Mouse (Mus musculus) retina, adult 2 months (tissue): ENCODE data around the gene Rab22a.
"Not testable (repeated sequence)": the region's sequence is repeated elsewhere in the genome, so short reads cannot be mapped to it uniquely, and the experiment has no call there.

ENCODE experiments used
- DNase-seq: peaks from one replicate; pipeline ENCODE4 v3.0.0-alpha.2; 2012; ENCODE audit warnings: low read depth, low spot score

The Rab22a gene

GRCm38 (mm10) chr2:173666876-173667275 lies 7.3 kb downstream of the Rab22a start:
- no peak for DNase-seq

- no peak for DNase-seq
Observed at GRCm38 (mm10) chr2:173672328-173672896, 12.9 kb downstream of the Rab22a start.

- no peak for DNase-seq
Observed at GRCm38 (mm10) chr2:173673469-173673868, 13.9 kb downstream of the Rab22a start.

GRCm38 (mm10) chr2:173678593-173678992 lies 19.0 kb downstream of the Rab22a start:
- no peak for DNase-seq

- DNase-seq: no peak
Observed at GRCm38 (mm10) chr2:173679217-173679616, 19.7 kb downstream of the Rab22a start.

- DNase-seq: no peak
Observed at GRCm38 (mm10) chr2:173680153-173680552, 20.6 kb downstream of the Rab22a start.

- DNase-seq: no peak
Observed at GRCm38 (mm10) chr2:173682773-173683172, 23.2 kb downstream of the Rab22a start.

- DNase-seq: no peak
Observed at GRCm38 (mm10) chr2:173685781-173686361, 26.3 kb downstream of the Rab22a start.

GRCm38 (mm10) chr2:173687363-173687762 lies 27.8 kb downstream of the Rab22a start:
- no peak for DNase-seq

GRCm38 (mm10) chr2:173689835-173690234 lies 30.3 kb downstream of the Rab22a start:
- no peak for DNase-seq

- no peak for DNase-seq
Observed at GRCm38 (mm10) chr2:173691748-173692147, 32.2 kb downstream of the Rab22a start.

- no peak for DNase-seq
Observed at GRCm38 (mm10) chr2:173692693-173693092, 33.1 kb downstream of the Rab22a start.

- DNase-seq: no peak
Observed at GRCm38 (mm10) chr2:173698850-173699249, 39.3 kb downstream of the Rab22a start.

- DNase-seq: no peak
Observed at GRCm38 (mm10) chr2:173702096-173702866, 42.7 kb downstream of the Rab22a start.

- DNase-seq: no peak
Observed at GRCm38 (mm10) chr2:173702867-173703237, 43.3 kb downstream of the Rab22a start.

- no peak for DNase-seq
Observed at GRCm38 (mm10) chr2:173705827-173706551, 46.4 kb downstream of the Rab22a start.

- not testable (repeated sequence) for DNase-seq
Observed at GRCm38 (mm10) chr2:173707626-173708025, 48.1 kb downstream of the Rab22a start.

GRCm38 (mm10) chr2:173710193-173710592 lies 50.6 kb downstream of the Rab22a start:
- DNase-seq: no peak

GRCm38 (mm10) chr2:173712656-173713055 lies 53.1 kb downstream of the Rab22a start:
- DNase-seq: no peak

- no peak for DNase-seq
Observed at GRCm38 (mm10) chr2:173713241-173713640, 53.7 kb downstream of the Rab22a start.

- no peak for DNase-seq
Observed at GRCm38 (mm10) chr2:173714620-173715218, 55.2 kb downstream of the Rab22a start.

GRCm38 (mm10) chr2:173716966-173717365 lies 57.4 kb downstream of the Rab22a start:
- no peak for DNase-seq
